Mouse (Mus musculus) cerebellum, adult 8-10 months (tissue): Measurements from ENCODE around the gene Chac2.
"Not testable (repeated sequence)": the region's sequence is repeated elsewhere in the genome, so short reads cannot be mapped to it uniquely, and the experiment has no call there.

Source experiments
- DNase-seq: peaks from one replicate; pipeline ENCODE4 v3.0.0; 2022

The Chac2 gene

DNA sequence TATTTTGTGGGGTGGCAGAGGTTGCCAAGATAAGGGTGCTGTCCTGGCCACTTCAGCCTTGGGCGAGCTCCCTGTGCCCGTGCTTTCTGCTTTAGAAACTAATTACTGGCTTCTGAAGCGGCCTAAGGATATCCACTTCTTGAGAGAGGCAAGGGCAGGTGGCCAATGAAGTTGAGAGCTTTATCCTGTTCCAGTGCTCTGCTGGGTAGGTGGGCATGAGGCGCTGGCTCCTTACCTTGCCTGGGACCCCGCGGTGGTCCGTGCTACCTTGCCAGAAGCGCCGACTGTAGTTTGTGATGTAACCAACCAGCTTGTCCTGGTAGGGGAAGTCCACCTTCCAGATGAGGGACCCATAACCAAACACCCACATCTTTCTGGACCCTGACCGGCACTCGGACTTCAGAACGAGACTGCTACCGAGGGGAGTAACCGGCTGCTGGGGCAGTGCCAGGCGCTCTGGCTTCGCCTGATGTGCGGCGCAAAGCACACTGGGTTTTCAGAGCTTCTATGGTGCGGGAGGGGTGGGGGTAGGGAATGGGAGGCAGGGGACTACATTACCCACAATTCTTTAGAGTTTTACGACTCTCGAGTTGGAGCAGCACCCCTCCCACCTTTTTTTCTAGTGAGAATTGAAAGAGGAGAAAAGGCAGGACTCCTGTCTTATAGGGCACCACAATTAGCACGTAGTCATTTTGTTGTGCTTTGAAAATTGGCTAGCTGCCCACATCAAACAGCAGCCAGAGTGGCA, at the start of gene Chac2:
Gene Chac2 (minus strand): TSS at position 474 of the 748 bp plus-strand sequence.
- peak; percentile 80 for DNase-seq

DNA sequence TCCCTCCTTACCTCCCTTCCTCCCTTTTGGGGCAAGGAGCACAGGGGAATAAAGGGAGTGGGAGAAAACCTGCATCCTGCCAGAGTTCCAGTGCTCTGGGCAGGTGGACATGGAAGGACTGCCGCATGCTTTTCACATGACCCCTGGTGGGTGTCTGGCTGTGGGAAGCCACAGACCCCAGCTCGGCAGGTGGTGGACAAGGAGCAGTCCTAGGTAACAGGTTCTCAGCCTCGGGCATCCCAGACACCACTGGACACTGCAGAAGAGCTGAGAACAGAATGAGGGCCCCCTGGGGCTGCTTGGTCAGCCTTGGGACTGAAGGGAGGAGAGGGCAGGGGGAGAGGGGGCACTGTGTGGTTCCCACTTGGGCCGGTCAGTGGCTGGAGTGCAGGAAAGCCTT, 48.8 kb upstream of the Chac2 start:
- no peak for DNase-seq

DNA sequence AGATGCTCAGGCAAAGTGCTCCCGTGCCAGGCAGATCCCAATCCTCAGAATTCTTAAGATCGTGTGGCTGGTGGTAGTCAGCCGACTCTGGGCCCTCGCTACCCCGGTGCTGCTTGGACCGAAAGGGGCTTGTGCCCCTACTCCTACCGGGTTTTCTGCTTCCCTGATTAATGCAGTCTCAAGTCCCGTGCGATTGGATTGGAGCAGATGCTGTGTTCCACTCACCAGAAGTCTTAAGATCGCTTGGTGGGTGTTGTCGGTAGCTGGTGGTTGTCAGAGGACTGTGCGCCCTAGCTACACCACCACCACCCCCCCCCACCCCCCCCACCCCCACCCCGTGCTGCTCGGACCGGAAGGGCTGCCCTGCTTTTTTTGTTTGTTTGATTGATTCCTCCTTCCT, 31.3 kb upstream of the Chac2 start:
- not testable (repeated sequence) for DNase-seq

DNA sequence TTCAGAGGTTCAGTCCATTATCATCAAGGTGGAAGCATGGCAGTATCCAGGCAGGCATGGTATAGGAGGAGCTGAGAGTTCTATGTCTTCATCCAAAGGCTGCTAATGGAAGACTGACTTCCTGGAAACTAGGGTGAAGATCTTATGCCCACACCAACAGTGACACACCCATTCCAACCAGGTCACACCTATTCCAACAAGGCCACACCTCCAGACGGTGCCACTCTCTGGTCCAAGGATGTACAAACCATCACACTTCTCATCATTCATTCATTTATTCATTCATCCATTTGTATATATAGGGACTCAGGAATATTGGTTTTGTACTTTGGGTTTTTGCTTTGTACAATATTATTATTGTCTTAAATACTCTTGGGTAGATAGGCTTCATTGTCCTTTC, 23.5 kb upstream of the Chac2 start:
- DNase-seq = not testable (repeated sequence)

DNA sequence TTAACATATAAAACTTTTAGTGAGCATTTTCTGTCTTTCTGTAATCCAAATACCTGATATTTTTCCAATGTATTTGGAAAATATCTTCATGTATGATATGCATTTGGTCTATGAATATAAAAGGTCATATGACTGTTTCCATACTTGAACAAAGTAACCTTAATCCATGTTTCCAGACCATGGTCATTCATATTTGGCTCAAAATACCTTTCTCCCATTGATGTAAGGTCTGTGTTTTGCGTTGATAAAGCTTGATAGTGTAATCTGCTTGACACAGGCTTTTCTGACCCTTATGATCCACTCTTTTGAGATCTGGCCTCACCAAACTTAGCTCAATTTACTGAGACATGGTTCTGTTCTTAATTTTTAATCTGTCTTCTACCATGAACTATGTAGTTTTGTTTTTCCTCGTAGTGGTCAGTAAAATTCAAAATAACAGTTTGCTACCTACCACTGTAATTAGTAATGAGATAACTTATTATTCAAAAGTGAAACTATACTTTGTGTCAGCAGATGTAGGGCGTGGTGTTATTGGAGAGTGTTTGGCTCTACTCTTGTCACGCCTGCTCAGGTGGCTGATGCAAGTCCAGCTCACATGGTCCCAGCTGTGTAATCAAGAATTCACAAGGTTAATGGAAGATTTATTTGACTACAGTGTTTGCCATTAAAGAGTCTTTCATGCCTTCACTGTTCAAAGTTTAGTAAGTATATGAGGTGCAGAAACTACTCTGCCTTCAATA, 15.2 kb upstream of the Chac2 start:
- no peak for DNase-seq

- no peak for DNase-seq
Measured at GRCm38 (mm10) chr11:31000028-31000427, 13.9 kb upstream of the Chac2 start.

DNA sequence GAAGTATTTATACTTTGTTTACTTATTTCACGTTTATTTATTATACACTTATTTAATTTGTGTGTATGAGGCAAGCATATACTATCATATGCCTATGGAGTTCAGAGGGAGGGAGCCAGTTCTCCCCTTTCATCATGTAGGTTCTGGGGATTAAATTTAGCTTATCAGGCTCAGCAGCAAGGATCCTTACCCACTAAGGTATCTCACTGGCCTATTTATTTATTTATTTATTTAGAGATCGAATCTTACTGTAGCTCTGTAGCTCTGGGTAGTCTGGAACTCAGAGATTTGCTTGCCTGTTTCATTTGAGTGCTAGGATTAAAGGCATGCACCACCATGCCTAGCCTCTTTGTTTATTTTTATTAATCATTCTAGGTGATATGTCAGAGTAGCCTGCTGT, 12.6 kb upstream of the Chac2 start:
- no peak for DNase-seq

DNA sequence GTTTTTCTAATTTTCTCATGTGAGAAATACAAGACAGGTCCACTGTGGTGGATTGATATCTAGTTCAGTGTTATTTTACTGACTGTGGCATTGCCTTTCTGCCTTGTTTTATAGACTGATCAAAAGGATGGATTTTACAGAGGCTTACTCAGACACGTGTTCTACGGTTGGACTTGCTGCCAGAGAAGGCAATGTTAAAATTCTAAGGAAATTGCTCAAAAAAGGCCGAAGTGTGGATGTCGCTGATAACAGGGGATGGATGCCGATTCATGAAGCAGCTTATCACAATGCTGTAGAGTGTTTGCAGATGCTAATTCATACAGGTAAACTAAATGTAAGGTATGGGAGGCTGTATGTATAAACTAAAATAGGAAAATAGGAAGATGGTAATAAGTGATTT, 12.0 kb upstream of the Chac2 start:
- no peak for DNase-seq

- DNase-seq = no peak
Measured at GRCm38 (mm10) chr11:30996670-30997069, 10.5 kb upstream of the Chac2 start.

DNA sequence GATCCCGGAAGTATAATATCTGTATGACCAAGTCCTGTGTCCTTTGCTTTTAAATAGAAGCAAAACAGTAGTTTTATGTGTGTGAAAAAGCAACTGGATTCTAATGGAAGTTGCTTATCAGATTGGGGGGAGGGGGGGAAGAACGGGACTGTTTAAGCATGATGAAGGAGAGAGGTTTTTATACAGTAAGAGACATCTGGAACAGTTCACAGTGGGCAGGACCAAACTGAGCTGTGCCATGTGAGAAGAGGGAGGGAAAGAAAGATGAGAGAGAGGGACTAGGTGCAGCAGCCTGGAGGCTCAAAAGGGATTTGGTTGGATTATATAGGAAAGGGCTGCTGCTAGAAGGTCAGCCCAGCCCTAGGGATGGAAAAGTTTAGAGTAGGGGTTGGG, 471 bp upstream of the Chac2 start:
- peak; percentile 7 for DNase-seq

- no peak for DNase-seq
Measured at GRCm38 (mm10) chr11:30985237-30985636, 913 bp downstream of the Chac2 start.

DNA sequence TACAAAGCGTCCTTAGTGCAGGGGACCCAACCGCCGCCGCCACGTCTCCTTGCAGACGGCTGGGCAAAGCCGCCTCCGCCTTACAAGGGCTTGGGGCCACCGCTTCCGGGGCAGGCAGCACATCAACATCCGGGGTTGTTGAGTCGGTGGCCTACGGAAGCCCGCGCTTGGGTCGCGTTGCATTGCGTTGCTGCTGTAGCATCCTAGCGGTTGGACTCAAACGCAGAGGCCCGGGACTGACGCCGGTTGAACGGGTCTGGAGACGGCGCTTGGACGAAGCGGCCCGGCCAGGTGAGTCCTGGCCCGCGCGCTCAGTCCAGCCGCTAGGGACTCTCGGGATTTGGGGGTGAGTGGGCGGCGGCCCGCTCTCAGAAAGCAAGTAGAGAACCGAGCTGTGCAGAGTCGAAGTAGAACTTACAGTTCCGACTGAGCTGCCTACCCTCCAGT, 31.8 kb downstream of the Chac2 start, which contains the start of gene Erlec1:
Gene Erlec1 (minus strand): TSS at position 57 of the 447 bp plus-strand sequence.
- peak; percentile 80 for DNase-seq

- peak; percentile 58 for DNase-seq
Measured at GRCm38 (mm10) chr11:30953469-30954154, 32.5 kb downstream of the Chac2 start.

DNA sequence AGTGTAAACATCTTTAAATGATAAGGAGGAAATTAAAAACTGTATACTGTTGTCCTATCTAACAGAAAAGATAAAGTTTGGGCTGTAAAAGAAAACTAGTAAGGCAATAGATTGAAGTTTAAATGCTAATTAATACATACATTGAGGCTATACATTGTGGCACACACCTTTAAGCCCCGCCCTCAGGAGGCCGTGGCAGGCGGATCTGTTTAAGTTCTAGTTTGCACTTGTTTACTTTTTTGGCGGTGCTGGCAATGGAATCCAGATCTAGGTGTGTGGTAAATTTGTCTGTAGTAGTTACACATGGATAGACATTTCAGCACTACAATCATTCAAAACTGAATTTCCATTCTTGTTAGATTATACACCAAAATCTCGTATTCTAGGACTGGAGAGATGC, 33.3 kb downstream of the Chac2 start:
- no peak for DNase-seq

- peak; percentile 68 for DNase-seq
Measured at GRCm38 (mm10) chr11:30943522-30943921, 42.6 kb downstream of the Chac2 start.

GRCm38 (mm10) chr11:30928498-30928897, 57.7 kb downstream of the Chac2 start:
- no peak for DNase-seq

GRCm38 (mm10) chr11:30928079-30928478, 58.1 kb downstream of the Chac2 start:
- DNase-seq = no peak
